Mouse (Mus musculus) layer of hippocampus, adult 9-10 months (tissue): ENCODE results near the gene Acer1.
A peak's percentile ranks its signal among the peaks of the same experiment; 100 is the strongest.

Source experiments
- DNase-seq: peaks from one replicate; pipeline ENCODE4 v3.0.0; 2022; ENCODE audit warnings: low spot score

The Acer1 gene

DNA sequence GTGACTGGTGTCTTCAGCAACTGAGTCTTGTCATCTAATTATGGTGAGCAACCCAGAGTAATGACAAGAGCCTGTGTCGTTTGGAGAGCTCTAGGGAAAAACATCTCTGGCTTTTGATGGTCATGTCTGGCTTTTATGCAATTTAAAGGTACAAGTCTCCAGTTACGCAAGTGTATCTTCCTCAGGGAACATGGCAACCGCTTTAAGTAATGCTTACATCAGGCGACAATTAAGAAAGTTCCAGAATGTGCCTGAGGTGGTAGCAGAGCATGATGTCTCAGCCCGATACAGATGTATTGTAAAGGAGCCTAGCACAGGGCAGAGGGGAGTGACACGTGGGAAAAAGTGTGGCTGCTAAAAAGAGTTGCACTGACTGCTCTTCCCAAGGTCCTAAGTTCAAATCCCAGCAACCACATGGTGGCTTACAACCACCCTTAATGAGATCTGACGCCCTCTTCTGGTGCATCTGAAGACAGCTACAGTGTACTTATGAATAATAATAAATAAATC lies 7.0 kb upstream of the Acer1 start:
- no peak for DNase-seq

DNA sequence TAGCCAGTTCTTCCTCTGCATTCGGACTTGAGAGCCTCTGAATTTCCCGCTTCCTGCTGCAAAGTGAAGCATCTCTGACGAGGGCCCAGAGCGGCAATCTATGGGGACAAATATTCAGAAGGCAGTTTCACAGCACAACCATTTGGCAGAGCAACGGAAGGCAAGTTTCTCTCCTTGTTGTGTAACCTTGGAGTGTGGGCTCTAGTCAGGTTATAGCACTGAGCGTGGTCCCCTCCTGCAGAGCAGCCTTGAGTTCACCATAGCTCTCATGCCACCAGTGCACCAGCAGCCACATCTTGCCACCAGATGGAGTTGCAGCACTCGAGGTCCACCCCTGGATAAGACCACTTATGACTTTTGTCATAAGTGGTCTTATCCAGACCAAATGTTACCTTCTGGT lies 6.5 kb upstream of the Acer1 start:
- DNase-seq: no peak

DNA sequence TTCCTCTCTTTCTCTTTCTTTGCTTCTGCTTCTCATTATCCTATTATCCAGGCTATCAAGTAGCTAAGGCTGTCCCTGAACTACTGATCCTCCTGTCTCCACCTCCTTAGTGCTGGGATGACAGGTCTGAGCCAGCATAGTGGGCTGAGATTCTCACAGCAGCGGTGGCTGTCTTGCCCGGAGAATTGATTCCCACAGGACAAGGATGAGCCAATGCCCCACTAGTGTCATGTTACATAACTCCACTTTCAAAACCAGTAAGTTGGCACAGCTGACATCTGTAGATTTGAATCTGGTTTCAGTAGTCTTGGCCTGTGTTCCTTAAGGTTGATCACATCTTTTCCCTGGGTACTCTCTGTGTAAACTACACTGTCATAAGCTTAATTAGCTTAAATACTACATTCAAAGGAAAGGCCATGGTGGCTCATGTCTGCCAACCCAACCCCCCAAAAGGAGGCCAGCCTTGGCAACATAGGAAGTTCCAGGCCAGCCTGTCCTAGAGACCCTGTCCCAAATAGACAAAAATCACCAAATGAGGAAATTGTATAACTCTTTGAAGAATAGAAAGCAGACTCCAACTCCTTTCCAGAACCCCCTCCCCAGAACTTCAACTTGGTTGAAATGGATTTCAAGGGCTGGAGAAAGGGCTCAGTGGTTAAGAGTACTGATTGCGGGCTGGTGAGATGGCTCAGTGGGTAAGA lies 4.3 kb upstream of the Acer1 start:
- no peak for DNase-seq

DNA sequence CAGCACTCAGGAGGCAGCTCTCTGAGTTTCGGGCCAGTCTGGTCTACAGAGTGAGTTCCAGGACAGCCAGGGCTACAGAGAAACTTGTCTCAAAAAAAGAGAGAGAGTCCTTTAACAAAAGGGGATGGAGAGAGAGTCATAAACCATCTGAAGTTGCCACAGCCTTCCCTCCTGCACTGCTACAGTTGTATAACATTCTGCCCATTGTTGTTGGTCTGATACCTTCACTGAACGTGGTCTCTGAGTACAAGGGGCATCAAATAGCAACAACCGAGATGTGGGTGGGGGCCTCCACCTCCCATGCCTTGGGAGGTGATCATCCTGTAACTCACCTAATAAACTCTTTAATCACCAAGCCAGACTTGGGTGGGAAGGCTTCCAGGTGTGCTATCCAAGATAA lies 3.7 kb upstream of the Acer1 start:
- DNase-seq: no peak

DNA sequence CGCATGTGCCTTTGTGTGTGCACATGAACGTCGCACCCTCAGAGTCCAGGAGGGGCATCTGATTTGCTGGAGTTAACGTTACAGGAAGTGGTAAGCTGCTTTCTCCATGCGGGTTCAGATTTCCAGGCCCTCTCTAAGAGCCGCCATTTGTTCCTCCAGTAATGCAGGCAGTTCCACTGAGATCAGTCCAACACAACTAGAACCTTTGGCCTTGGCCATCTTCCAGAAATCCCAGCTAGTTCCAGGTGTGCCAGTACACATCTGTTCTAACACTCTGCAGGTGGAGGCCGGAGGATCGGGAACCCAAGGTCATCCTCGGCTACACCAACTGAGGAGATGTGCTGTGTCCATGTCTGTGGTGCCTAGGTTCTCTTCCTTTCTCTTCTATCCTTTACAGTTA lies 3.0 kb upstream of the Acer1 start:
- DNase-seq: no peak

DNA sequence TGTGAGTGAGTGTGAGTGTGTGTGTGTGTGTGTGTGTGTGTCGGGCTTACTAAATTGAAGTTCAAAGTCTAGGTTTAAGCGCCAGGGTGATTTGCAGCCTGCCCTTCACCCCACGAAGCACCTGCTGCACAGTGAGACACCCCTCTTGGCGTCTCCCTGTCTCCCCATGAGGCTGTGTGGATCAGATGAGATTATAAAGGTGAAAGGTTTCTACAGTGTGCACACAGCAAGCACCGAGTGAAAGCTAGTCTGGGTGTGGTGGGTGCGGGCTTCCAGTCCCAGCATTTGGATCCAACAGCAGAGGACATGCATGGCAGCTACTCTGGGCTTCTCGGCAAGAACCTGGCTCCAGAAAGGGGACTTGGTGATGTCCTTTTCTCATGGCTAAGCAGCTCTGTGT lies 877 bp downstream of the Acer1 start:
- DNase-seq: no peak

DNA sequence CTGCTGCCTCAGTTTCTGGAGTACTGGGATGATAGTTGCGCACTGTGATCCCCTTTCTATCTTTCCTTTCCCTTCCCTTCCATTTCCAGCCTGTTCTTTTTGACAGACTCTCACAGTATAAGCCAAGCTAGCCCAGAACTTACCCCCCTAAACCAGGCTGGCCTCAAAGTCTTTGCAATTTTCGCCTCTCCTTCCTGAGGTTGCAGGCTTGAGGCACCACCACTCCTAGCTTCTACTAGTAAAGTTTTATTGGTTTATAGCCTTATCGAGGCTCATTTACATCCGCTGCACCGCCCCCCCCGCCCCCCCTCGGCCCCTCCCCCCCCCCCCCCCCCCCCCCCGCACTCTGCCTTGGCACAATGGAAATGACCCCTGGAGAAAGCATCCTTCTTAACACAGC lies 2.4 kb downstream of the Acer1 start:
- no peak for DNase-seq

DNA sequence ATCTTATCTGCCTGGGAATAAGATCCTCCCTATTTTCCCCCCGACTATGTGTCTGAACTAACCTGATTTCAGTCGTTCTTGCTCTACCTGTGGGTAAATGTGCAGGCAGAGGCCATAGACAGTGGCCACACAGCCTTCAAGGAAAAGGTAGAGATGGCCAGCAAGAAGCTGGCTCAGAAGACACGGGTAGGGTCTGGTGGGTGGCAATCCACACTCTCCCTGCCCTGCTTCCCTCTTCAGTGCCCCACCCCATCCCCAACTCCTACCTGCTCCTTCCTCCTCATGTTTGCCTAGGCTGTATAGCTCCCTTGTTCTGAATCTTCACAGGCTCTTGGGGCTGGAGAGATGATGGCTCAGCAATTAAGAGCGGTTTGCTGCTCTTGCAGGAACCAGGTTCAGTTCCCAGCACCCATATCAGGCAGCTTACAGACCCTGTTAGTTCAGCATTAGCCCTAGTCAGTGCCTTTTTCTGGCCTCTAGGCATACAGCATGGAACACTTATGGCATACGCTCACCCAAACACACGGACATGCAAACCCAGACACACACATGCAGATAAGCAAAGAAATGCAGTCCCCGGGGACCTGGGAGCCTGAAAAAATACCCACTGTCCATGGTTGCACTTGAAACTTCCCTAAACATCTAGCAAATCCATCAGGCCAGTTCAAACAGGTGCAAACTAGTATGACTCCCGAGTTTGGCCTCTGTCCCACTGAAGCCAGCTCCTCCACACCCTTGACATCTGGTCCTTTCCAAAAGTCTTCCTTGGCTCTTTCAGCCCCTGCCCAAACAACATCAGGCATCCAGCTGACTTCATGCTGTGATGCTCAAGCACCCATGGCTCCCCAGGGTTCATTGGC lies 5.2 kb downstream of the Acer1 start:
- no peak for DNase-seq

DNA sequence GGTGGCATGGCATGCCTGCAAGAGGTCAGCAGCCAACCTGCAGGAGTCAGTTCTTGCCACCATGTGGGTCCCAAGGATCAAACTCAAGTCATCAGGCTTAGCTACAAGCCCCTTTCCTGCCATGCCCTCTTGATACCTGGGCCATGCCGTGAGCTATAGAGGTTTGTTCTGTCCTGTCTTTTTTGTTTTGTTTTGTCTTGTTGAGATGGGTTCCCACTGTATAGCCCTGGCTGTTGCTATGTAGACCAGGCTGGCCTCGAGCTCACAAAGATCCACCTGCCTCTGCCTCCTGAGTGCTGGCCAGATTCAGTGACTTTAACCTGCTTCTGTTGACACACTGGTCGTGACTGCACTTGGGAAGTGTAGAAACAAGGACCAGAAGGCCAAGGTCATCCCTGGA lies 6.5 kb downstream of the Acer1 start:
- DNase-seq: no peak

DNA sequence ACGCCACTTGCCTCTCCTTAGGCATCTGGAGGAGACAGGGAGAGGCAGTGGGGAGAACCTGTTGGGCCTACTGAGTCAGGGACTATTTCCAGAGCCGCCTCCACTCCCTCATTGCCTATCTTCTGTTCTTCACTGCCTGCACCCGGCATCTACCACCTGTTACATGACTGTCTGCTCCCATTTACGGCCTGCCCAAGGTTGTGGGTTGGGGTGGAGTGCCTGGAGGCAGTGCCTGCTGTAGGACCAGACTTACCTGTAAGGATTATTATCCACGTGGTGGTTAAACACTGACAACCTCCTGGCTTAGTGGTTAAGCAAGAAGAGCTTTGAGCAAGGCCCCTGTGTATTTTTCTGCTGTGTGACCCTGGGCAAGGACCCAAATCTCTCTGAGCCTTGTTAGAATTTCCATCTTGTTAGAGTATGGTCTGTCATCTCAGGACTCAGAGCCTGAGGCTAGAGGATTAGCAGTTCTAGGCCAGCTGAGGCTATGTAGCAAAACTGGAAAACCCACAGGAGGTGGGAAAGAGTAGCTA lies 7.2 kb downstream of the Acer1 start:
- no peak for DNase-seq

DNA sequence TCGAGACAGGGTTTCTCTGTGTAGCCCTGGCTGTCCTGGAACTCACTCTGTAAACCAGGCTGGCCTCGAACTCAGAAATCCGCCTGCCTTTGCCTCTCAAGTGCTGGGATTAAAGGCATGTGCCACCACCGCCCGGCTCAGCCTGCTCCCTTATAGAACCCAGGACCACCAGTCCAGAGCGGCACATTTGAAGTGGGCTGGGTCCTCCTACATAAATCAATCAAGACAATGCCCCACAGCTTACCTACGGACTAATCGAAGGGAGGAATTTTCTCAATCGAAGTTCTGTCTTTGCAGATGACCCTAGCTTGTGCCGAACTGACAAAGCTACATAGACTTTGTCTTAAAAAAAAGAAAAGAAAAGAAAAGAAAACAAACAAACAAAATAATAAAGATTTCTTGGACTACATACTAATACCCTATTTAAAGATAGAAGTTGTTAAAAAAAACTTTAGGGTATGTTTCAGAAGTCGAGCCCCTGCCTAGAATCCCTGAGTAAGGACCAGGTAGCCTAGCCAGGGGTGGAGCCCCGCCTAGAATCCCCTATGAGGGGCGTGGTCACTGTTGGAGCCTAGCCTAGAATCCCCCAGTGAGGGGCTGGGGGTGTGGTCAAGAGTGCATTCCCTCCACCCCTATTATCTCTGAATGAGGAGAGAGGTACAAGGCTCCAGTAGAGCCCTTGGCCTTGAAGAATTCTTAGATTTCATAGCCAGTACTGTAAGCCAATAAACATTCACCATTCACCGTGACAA lies 7.8 kb downstream of the Acer1 start:
- DNase-seq: no peak

DNA sequence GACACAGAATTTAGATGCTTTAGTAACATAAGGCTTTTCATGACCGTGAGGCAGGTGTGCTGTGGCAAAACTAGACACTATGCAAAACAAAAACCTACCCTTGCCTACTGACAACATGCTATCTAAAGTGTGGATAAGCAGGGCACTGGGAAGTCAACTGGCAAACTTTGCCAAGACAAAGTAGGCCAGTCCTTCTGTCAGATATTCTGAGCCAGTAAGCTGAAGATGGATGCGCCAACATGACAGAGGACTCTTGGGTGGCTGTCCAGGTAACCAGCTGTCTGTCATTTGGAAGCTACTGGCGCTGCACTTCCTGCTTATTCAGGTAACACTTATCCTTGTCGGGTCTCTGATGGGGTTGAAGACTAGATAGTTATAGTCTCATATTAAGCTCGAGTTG lies 11.8 kb downstream of the Acer1 start:
- DNase-seq: no peak

DNA sequence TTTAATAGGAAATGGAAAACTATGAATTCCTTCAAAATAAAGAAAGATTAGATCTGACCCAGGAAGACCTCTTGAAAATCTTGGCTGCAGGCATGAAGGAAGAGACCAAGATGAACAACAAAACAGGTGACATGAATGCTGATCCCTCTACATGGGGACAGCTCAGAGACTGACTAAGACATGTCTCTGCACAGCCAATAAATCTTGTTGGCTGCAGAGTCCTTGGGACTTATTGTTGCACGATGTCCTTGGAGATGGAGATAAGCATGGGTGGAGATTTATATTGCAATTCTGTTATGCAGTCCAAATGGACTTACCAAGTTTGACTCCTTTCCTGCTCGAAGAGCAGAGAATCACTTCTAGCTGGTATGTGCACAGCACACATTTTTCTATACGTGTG lies 12.6 kb downstream of the Acer1 start:
- no peak for DNase-seq

DNA sequence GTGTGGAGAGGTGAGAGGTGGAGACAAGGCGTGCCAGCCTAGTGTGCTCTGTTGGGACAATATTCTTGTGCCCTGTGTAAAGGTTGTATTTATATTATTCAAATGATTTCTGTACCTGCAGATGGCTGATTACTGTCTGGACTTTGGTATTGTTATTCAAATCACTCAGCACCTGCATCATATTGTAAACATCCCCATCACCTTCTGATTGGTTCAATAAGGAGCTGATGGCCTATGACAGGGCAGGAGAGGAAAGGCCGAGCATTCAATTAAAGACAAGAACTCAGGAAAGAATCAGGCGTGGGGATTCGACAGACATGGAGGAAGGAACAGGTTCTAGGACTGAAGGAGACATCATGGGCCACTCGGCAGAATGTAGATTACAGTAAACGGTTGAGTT lies 18.3 kb downstream of the Acer1 start:
- no peak for DNase-seq

DNA sequence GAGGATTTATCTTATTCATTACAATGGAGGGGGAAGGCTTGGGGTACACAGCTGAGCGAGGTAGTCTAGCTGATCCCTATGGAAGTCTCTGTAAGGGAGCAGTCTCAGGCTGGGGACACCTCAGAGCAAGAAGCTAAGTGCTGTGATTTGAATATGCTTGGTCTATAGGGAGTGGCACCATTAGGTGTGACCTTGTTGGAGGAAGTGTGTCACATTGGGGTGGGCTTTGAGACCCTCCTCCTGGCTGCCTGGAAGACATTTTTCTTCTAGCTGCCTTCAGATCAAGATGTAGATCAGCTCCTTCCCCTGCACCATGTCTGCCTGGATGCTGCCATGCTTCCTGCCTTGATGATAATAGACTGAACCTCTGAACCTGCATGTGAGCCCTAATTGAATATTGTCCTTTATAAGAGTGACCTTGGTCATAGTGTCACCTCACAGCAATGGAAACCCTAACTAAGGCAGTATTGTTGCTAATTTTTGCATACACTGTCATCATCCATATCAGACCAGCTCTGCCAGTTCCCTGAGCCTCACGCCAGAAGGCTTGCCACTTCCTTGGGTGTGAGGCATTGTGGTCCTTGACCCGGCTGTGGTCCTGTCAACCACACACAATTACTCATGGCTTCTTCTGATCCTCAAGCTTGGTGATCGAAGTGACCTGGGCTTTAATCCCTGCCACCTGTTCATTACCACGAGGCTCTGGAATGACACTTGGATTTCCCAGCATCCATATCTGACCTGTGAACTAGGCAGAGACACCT lies 19.1 kb downstream of the Acer1 start:
- no peak for DNase-seq

DNA sequence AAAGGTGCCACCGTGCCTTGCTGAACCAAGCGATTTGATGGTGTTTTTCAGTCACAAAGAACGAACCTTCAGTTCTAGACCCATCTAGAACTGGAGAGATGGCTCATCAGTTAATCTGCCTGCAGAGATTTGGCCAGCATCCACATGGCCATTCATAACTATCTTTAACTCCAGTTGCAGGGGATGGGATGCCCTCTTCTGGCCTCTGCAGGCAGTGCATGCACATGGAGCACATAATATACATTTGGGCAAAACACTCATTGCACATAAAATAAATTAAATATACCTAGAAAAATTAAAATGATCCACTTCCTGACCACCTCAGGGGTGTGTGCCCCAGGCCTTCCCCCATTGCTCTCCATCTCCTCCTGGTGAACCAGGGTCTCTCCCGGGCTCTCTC lies 20.0 kb downstream of the Acer1 start:
- no peak for DNase-seq

DNA sequence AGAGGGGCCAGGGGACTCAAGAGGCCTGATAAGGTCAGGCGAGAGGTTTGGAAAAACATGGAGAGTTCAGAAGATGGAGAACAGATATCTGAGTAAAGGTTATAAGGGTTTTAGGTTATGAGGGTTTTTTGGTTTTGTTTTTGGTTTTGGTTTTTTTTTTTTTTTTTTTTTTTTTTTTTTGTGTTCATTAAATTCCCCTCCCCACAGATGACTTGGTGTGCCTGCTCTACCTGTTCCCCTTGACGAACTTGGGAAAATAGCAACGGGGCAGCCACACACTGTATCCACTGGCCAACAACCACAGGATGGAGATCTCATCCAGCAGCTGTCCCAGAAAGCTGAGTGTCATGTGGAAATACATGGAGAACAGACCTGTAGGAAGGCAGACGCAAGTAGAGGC lies 23.3 kb downstream of the Acer1 start:
- DNase-seq: no peak

DNA sequence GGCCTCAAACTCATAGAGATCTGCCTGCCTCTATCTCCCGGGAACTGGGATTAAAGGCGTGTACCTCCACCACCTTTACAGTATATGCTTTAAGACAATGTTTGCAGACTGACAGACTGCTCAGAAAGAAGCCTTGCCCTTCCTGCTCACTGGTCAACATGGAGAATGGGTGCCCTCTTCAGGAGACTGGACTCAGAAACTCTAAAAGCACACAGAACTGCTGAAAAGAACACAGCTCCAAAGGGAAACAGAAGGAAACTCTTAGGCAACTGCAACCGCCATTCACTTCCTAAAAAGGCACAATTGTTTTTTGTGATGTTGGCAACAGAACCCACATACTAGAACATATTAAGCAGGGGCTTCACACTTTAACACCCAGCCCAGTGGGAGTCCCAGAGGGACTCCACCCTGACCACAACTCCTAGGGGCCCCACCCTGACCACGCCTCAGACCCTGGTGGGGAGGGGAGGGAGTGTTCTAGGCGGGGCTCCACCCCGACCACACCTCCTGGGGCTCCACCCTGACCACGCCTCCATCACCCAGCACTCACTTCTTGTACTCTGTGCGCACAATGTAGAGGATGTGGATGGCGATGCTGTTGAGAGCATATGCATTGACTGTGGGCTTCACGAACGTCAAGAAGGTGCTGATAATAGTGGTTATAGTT lies 24.0 kb downstream of the Acer1 start:
- no peak for DNase-seq

DNA sequence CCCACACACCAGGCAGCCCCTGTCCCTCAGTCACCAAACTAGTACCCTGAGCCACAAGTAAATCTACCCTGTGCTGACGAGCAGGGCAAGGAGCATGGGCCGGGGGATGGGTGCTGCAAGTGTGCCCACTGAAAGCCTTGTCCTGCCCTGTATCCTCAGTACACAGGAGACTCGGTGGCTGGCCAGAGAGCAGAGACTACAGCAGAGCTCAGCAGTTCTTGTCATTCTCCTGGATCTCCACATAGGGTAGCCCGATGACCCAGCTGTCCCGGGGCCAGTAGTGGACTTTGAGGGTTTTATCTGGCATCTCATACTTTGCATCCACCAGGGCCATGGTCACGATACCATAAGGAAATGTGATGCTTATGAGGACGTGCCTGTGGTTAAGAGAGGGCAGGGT lies 27.1 kb downstream of the Acer1 start:
- DNase-seq: no peak

DNA sequence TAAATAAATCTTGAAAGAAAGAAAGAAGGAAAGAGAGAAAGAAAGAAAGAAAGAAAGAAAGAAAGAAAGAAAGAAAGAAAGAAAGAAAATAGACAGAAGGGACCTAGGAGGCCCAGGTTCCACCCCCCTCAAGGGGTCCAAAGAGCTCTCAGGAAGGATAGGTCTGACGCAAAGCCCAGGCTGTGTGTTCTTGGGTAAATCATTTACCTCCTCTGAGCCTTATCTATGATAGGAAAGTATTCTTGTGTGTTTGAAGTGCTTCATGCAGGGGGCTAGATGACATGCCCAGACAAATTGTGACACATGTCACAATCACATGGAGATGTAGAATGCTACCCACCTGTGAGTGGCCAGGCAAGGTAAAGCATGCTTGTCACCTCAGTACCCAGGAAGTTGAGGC lies 29.3 kb downstream of the Acer1 start:
- DNase-seq: no peak

DNA sequence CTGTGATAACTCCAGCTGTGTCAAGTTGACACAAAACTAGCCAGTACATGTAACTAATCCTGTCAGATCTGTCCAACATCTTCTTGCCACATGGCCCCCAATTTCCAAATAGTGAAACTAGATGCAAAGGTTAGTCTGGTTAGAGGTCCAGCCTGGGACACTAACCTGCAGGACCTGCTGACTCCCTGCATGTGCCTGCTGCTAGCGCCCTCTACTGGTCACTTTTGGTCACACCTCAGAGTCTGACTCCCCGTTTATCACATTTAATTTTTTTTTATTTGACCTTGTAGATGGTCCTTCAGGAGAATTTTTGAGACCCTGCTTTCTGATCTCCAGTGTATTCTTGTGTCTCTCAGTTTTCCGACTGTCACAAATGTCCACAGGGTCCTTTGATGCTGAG lies 31.0 kb downstream of the Acer1 start:
- DNase-seq: peak; percentile 25
